In genomic region chr14:55857588-55857987, GRCm38 (mm10) we compare ENCODE assay signal across 11 mouse cellular contexts. TPM values are rescaled to one million over a fixed set of nuclear protein-coding genes. Genes with fewer than 3 reads are reported as not detected.
A peak's percentile ranks its signal among the peaks of the same experiment; 100 is the strongest.
DNase-seq lines count a peak whose midpoint lies in the region; ATAC-seq lines count a peak whose summit lies in the region.
"Had no signal": no experiment of that assay in that cellular context is flagged by ENCODE, and none has a peak within 500 bp of the region (broad histone marks: within the 10 kb centered on the region; RNA-seq: fewer than 3 reads in every experiment).

No protein-coding gene starts in this region.

- ATAC-seq in embryonic facial prominence, embryonic 13.5 days (ENCODE audit: insufficient number of reproducible peaks, insufficient read depth, low FRiP score, low TSS enrichment, low read depth) = no peak
- no peak for ATAC-seq in hindbrain, embryonic 15.5 days (ENCODE audit: low FRiP score, low read depth)
- no peak for ATAC-seq in erythroblast, adult 5-6 weeks (replicated peaks; ENCODE audit: low FRiP score, poor library complexity, severe bottlenecking)

- peak overlapping the region; percentile 47 for H3K9ac ChIP-seq in embryonic facial prominence, embryonic 13.5 days
- no peak overlapping the region for H3K9ac ChIP-seq in hindbrain, embryonic 15.5 days
- H3K9ac ChIP-seq: liver, embryonic 13.5 days had no signal

- H3K4me3 ChIP-seq in heart, embryonic 10.5 days = peak overlapping the region; percentile 42
- peak overlapping the region; percentile 24 for H3K4me3 ChIP-seq in embryonic facial prominence, embryonic 13.5 days
- no peak overlapping the region for H3K4me3 ChIP-seq in hindbrain, embryonic 15.5 days
- H3K4me3 ChIP-seq: liver, embryonic 13.5 days had no signal

- H3K4me2 ChIP-seq in embryonic facial prominence, embryonic 13.5 days = peak overlapping the region; percentile 93
- H3K4me2 ChIP-seq in hindbrain, embryonic 15.5 days = peak overlapping the region; percentile 80

- no peaks in the 10 kb centered on the region for H3K9me3 ChIP-seq in heart, embryonic 10.5 days
- no peaks in the 10 kb centered on the region for H3K9me3 ChIP-seq in embryonic facial prominence, embryonic 13.5 days
- no peaks in the 10 kb centered on the region for H3K9me3 ChIP-seq in hindbrain, embryonic 15.5 days
- H3K9me3 ChIP-seq: liver, embryonic 13.5 days had no signal

- H3K27ac ChIP-seq in heart, embryonic 10.5 days = peak overlapping the region; percentile 56
- H3K27ac ChIP-seq in embryonic facial prominence, embryonic 13.5 days = no peak overlapping the region; the same call in 1 of the 2 replicates
- no peak overlapping the region for H3K27ac ChIP-seq in hindbrain, embryonic 15.5 days (replicated peaks)
- H3K27ac ChIP-seq: liver, embryonic 13.5 days had no signal

- H3K4me1 ChIP-seq in heart, embryonic 10.5 days = peaks cover 87% of the 10 kb centered on the region
- peaks cover 73% of the 10 kb centered on the region for H3K4me1 ChIP-seq in embryonic facial prominence, embryonic 13.5 days
- H3K4me1 ChIP-seq in hindbrain, embryonic 15.5 days (replicated peaks) = peaks cover 71% of the 10 kb centered on the region

- H3K27me3 ChIP-seq in heart, embryonic 10.5 days (ENCODE audit: insufficient read depth, poor library complexity, severe bottlenecking) = no peaks in the 10 kb centered on the region
- no peaks in the 10 kb centered on the region for H3K27me3 ChIP-seq in embryonic facial prominence, embryonic 13.5 days
- no peaks in the 10 kb centered on the region for H3K27me3 ChIP-seq in hindbrain, embryonic 15.5 days
- H3K27me3 ChIP-seq: CH12.LX had no signal

- peaks cover 19% of the 10 kb centered on the region for H3K36me3 ChIP-seq in heart, embryonic 10.5 days
- peaks cover 18% of the 10 kb centered on the region for H3K36me3 ChIP-seq in embryonic facial prominence, embryonic 13.5 days
- H3K36me3 ChIP-seq in hindbrain, embryonic 15.5 days = no peaks in the 10 kb centered on the region
- H3K36me3 ChIP-seq: liver, embryonic 13.5 days had no signal

- intact Hi-C loops in heart, postnatal 36 days (cut with DNase I) = no loop called here

- DNase-seq in heart, embryonic 10.5 days (ENCODE audit: low spot score) = no peak
- no peak for DNase-seq in heart, postnatal 36 days
- DNase-seq in lung, postnatal 36 days = peak; percentile 45
- DNase-seq in spleen, postnatal 10 days (ENCODE audit: low spot score in 2 of 2) = no peak
- no peak for DNase-seq in right cerebral cortex, postnatal 14 days
- DNase-seq: kidney, adult 11 months; liver, embryonic 13.5 days had no signal

- WGBS in heart, embryonic 10.5 days = 38% methylated on average over 4 of the region's 4 CpGs
- 33% methylated on average over 4 of the region's 4 CpGs for WGBS in embryonic facial prominence, embryonic 13.5 days
- 68% methylated on average over 4 of the region's 4 CpGs for whole genome bisulfite sequencing in hindbrain, embryonic 15.5 days

RNA-seq across cellular contexts. Expression of gene Nynrin, which starts 3.8 kb away (rescaled TPM):
- 27.1 and 32.7 TPM in 2 replicates for polyA plus RNA-seq in heart, embryonic 10.5 days (2016; fragmentation: Nextera tagmentation; extraction: Ambion mirVana)
- total RNA-seq in heart, postnatal 36 days (2021) = 10 to 100 TPM in 1 of 2 experiments, 1 to 10 TPM in 1; 9.5 to 10.5 TPM
- polyA plus RNA-seq in embryonic facial prominence, embryonic 13.5 days (2015; fragmentation: Nextera tagmentation; extraction: Ambion mirVana) = 27.8 and 28.1 TPM in 2 replicates
- 11.2 and 11.8 TPM in 2 replicates for polyA plus RNA-seq in hindbrain, embryonic 15.5 days (2015; fragmentation: Nextera tagmentation; extraction: Ambion mirVana)
- 0.38 and 0.84 TPM in 2 replicates for total RNA-seq in erythroblast, adult 5-6 weeks (2015; ENCODE audit: low replicate concordance)
- total RNA-seq in erythroblast, adult 5-6 weeks (2017; ENCODE audit: low replicate concordance) = 0.42 and 0.77 TPM in 2 replicates

RNA-seq across cellular contexts. Expression of gene Cbln3, which starts 26.6 kb away (rescaled TPM):
- polyA plus RNA-seq in heart, embryonic 10.5 days (2016; fragmentation: Nextera tagmentation; extraction: Ambion mirVana) = 0.12 and 0.30 TPM in 2 replicates
- under 1 TPM in 1 of 2 experiments, not detected in 1; 0.19 TPM for total RNA-seq in heart, postnatal 36 days (2021)
- 0.28 and 0.30 TPM in 2 replicates for polyA plus RNA-seq in embryonic facial prominence, embryonic 13.5 days (2015; fragmentation: Nextera tagmentation; extraction: Ambion mirVana)
- polyA plus RNA-seq in hindbrain, embryonic 15.5 days (2015; fragmentation: Nextera tagmentation; extraction: Ambion mirVana) = 0.51 and 0.52 TPM in 2 replicates
- not detected in 2 replicates for total RNA-seq in erythroblast, adult 5-6 weeks (2015; ENCODE audit: low replicate concordance)
- total RNA-seq in erythroblast, adult 5-6 weeks (2017; ENCODE audit: low replicate concordance) = 0.14 TPM in 1 of 2 replicates, not detected in the other

RNA-seq across cellular contexts. Expression of gene Khnyn, which starts 27.2 kb away (rescaled TPM):
- 18.2 and 23.2 TPM in 2 replicates for polyA plus RNA-seq in heart, embryonic 10.5 days (2016; fragmentation: Nextera tagmentation; extraction: Ambion mirVana)
- 10 to 100 TPM; 13.0 to 14.7 TPM for total RNA-seq in heart, postnatal 36 days (2021)
- 21.0 and 22.0 TPM in 2 replicates for polyA plus RNA-seq in embryonic facial prominence, embryonic 13.5 days (2015; fragmentation: Nextera tagmentation; extraction: Ambion mirVana)
- polyA plus RNA-seq in hindbrain, embryonic 15.5 days (2015; fragmentation: Nextera tagmentation; extraction: Ambion mirVana) = 10.7 and 10.9 TPM in 2 replicates
- 30.7 and 36.4 TPM in 2 replicates for total RNA-seq in erythroblast, adult 5-6 weeks (2015; ENCODE audit: low replicate concordance)
- total RNA-seq in erythroblast, adult 5-6 weeks (2017; ENCODE audit: low replicate concordance) = 122 and 126 TPM in 2 replicates

RNA-seq across cellular contexts. Expression of gene Nfatc4, which starts 34.6 kb away (rescaled TPM):
- polyA plus RNA-seq in heart, embryonic 10.5 days (2016; fragmentation: Nextera tagmentation; extraction: Ambion mirVana) = 15.4 and 35.8 TPM in 2 replicates
- total RNA-seq in heart, postnatal 36 days (2021) = 1 to 10 TPM; 5.0 to 5.1 TPM
- 156 and 160 TPM in 2 replicates for polyA plus RNA-seq in embryonic facial prominence, embryonic 13.5 days (2015; fragmentation: Nextera tagmentation; extraction: Ambion mirVana)
- polyA plus RNA-seq in hindbrain, embryonic 15.5 days (2015; fragmentation: Nextera tagmentation; extraction: Ambion mirVana) = 10.3 and 10.9 TPM in 2 replicates
- not detected in 2 replicates for total RNA-seq in erythroblast, adult 5-6 weeks (2015; ENCODE audit: low replicate concordance)
- total RNA-seq in erythroblast, adult 5-6 weeks (2017; ENCODE audit: low replicate concordance) = not detected in 2 replicates
- total RNA-seq: CH12.LX had no signal

RNA-seq across cellular contexts. Expression of gene Sdr39u1, which starts 42.5 kb away (rescaled TPM):
- polyA plus RNA-seq in heart, embryonic 10.5 days (2016; fragmentation: Nextera tagmentation; extraction: Ambion mirVana) = 42.4 and 50.3 TPM in 2 replicates
- total RNA-seq in heart, postnatal 36 days (2021) = 100 to 1,000 TPM; 109 to 116 TPM
- 79.8 and 85.5 TPM in 2 replicates for polyA plus RNA-seq in embryonic facial prominence, embryonic 13.5 days (2015; fragmentation: Nextera tagmentation; extraction: Ambion mirVana)
- 148 and 159 TPM in 2 replicates for polyA plus RNA-seq in hindbrain, embryonic 15.5 days (2015; fragmentation: Nextera tagmentation; extraction: Ambion mirVana)
- total RNA-seq in erythroblast, adult 5-6 weeks (2015; ENCODE audit: low replicate concordance) = 1.3 TPM in 2 replicates
- 3.5 and 10.6 TPM in 2 replicates for total RNA-seq in erythroblast, adult 5-6 weeks (2017; ENCODE audit: low replicate concordance)
